Mouse (Mus musculus): Measurements from ENCODE around the gene Hat1. TPM values are rescaled to one million over a fixed set of nuclear protein-coding genes. Genes with fewer than 3 reads are reported as not detected.

The Hat1 gene
- polyA plus RNA-seq, 1 experiment from 2014 or later = 147 TPM

DNA sequence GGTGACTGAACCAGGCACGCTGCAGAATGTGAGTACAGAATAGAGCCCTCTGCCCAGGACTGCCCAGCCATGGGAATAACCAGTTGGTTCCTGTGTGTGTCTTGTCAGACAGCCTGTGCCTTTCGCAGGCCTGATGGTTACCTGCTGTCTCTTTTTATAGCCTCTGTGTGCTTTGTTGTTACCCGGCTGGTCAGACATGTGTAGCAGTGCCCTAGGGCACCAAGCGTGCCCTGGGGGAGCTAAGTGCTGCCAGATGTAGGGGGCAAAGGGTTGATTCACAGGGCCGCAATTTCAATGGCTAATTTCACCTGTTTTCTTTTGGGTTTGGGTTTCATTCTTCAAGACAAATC, 94.9 kb downstream of the Hat1 start:
- no peak overlapping the region for H3K4me3 ChIP-seq (replicated peaks)
- 19% methylated on average over 5 of the region's 5 CpGs for WGBS
- peaks cover 14% of the 10 kb centered on the region for H3K4me1 ChIP-seq (replicated peaks)
- no peak overlapping the region for H3K9ac ChIP-seq (replicated peaks)
- H3K36me3 ChIP-seq = no peaks in the 10 kb centered on the region
- H3K4me2 ChIP-seq = no peak overlapping the region
- H3K27ac ChIP-seq = no peak overlapping the region
- ATAC-seq (ENCODE audit: insufficient number of reproducible peaks, insufficient read depth, low FRiP score, low TSS enrichment, low read depth) = no peak
- no peaks in the 10 kb centered on the region for H3K9me3 ChIP-seq
- no peaks in the 10 kb centered on the region for H3K27me3 ChIP-seq

Other genes with a start within 250 kb of the Hat1 start
- 102 and 107 TPM in 2 replicates for gene Dync1i2, start 177.3 kb upstream of the Hat1 start, polyA plus RNA-seq (2016; fragmentation: Nextera tagmentation; extraction: Ambion mirVana)
- 30.8 and 31.4 TPM in 2 replicates for gene Slc25a12, start 21.2 kb upstream of the Hat1 start, polyA plus RNA-seq (2016; fragmentation: Nextera tagmentation; extraction: Ambion mirVana)
- 42.8 and 43.3 TPM in 2 replicates for gene Metap1d, start 64.3 kb downstream of the Hat1 start, polyA plus RNA-seq (2016; fragmentation: Nextera tagmentation; extraction: Ambion mirVana)
- gene Dlx1, start 139.2 kb downstream of the Hat1 start, polyA plus RNA-seq (2016; fragmentation: Nextera tagmentation; extraction: Ambion mirVana) = 5.6 and 6.3 TPM in 2 replicates
- 6.0 and 7.0 TPM in 2 replicates for gene Dlx2, start 157.8 kb downstream of the Hat1 start, polyA plus RNA-seq (2016; fragmentation: Nextera tagmentation; extraction: Ambion mirVana)